In the genomic region with DNA sequence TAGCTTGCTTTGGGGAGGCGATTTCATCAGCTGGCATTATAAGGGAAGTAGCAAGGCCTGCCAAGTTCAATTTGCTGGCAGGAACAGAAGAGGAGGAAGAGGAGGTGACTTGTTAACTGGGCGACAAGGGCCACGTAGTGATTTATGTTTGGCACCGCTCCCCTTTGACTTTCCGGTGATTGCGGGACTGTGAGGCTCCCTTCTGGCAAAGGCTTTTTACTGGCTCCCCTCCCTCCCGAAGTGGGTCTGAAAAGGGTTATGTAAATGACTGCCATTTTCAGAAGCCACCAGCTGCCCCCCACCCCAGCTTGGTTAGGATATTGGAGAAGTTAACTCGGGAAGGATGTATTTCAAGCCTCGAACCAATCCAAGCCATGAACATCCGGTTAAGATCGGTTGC, we compare ENCODE assay signal across 14 mouse cellular contexts. TPM values are rescaled to one million over a fixed set of nuclear protein-coding genes. Genes with fewer than 3 reads are reported as not detected.
DNase-seq lines count a peak whose midpoint lies in the region; ATAC-seq and TF ChIP-seq lines count a peak whose summit lies in the region.
"Had no signal": no experiment of that assay in that cellular context is flagged by ENCODE, and none has a peak within 500 bp of the region (broad histone marks: within the 10 kb centered on the region; RNA-seq: fewer than 3 reads in every experiment).

No protein-coding gene starts in this region.

- 33% methylated on average over 11 of the region's 11 CpGs for WGBS in kidney, adult 2 months

- no peaks in the 10 kb centered on the region for H3K36me3 ChIP-seq in kidney, adult 2 months (ENCODE audit: control insufficient read depth, insufficient read depth, low read length)
- H3K36me3 ChIP-seq: embryonic facial prominence, embryonic 10.5 days; hindbrain, embryonic 15.5 days had no signal

- no peak for TF ChIP-seq CTCF in kidney, adult 2 months (conservative IDR thresholded peaks at IDR 0.05; ENCODE audit: insufficient read depth, insufficient read length, low read depth, low read length)

- H3K4me3 ChIP-seq in kidney, adult 2 months (ENCODE audit: insufficient read depth, low read depth, low read length) = no peak overlapping the region
- H3K4me3 ChIP-seq: embryonic facial prominence, embryonic 10.5 days; hindbrain, embryonic 15.5 days had no signal

- H3K4me1 ChIP-seq in kidney, adult 2 months (ENCODE audit: control insufficient read depth, insufficient read depth, low read length) = no peaks in the 10 kb centered on the region
- H3K4me1 ChIP-seq: embryonic facial prominence, embryonic 10.5 days had no signal

- peak; percentile 80 for ATAC-seq in common myeloid progenitor, adult 5-6 weeks (replicated peaks; ENCODE audit: low read depth, poor library complexity, severe bottlenecking)
- no peak for ATAC-seq in cerebellum, adult (ENCODE audit: insufficient number of reproducible peaks, low FRiP score, low TSS enrichment)

- H3K27ac ChIP-seq in kidney, adult 2 months (ENCODE audit: insufficient read depth, low read depth, low read length) = no peak overlapping the region
- H3K27ac ChIP-seq: embryonic facial prominence, embryonic 10.5 days; hindbrain, embryonic 15.5 days had no signal

- no peak for TF ChIP-seq POLR2A in kidney, adult 2 months (IDR thresholded peaks at IDR 0.05; ENCODE audit: low read depth, low read length)

- no peaks in the 10 kb centered on the region for H3K27me3 ChIP-seq in kidney, adult 2 months (replicated peaks; ENCODE audit: control insufficient read depth, insufficient read depth, low read length)
- H3K27me3 ChIP-seq: hindbrain, embryonic 15.5 days had no signal

- peak; percentile 22 for DNase-seq in kidney, adult 2 months
- DNase-seq in kidney, adult 18-20 months = no peak
- peak; percentile 38 for DNase-seq in CD4-positive, CD25-positive, alpha-beta regulatory T cell, adult 2 months (ENCODE audit: low read depth, low spot score)
- peak; percentile 13 to 18 for DNase-seq in kidney, postnatal 4 days
- no peak for DNase-seq in spleen, adult 18-20 months
- no peak for DNase-seq in adrenal gland, postnatal 36 days
- DNase-seq: adrenal gland, postnatal 14 days; cerebellum, adult 2 months; heart, adult 11 months; lung, adult 18-20 months had no signal

RNA-seq across cellular contexts. Expression of gene Ccr7, which starts 27.7 kb away (rescaled TPM):
- 1.1 and 11.2 TPM in 2 replicates for polyA plus RNA-seq in kidney, adult 2 months (2012; rRNA removed)
- not detected in 2 replicates for total RNA-seq in common myeloid progenitor, adult 5-6 weeks (2017)
- under 1 TPM in 1 of 2 experiments, not detected in 1; 0.20 TPM for total RNA-seq in adrenal gland, postnatal 36 days (2021)

RNA-seq across cellular contexts. Expression of gene Smarce1, which starts 48.2 kb away (rescaled TPM):
- 16.6 and 18.6 TPM in 2 replicates for polyA plus RNA-seq in kidney, adult 2 months (2012; rRNA removed)
- 222 and 341 TPM in 2 replicates for total RNA-seq in common myeloid progenitor, adult 5-6 weeks (2017)
- total RNA-seq in adrenal gland, postnatal 36 days (2021) = 10 to 100 TPM; 50.1 to 60.8 TPM

Comparison
In these comparisons a context has a peak if more than half of its experiments do, and no peak if none do; other contexts are left out.
1. DNase-seq: peak in kidney, adult 2 months (single experiment), CD4-positive, CD25-positive, alpha-beta regulatory T cell, adult 2 months (single experiment) and kidney, postnatal 4 days (2 of 2); none in kidney, adult 18-20 months (single experiment), spleen, adult 18-20 months (0 of 2) and adrenal gland, postnatal 36 days (0 of 2).